Mouse (Mus musculus) testis, postnatal 10 days (tissue): ENCODE measurements around the gene Olig2.

ENCODE experiments used
- DNase-seq: peaks from one replicate; pipeline ENCODE4 v3.0.0; 2021; ENCODE audit warnings: low spot score

The Olig2 gene

DNA sequence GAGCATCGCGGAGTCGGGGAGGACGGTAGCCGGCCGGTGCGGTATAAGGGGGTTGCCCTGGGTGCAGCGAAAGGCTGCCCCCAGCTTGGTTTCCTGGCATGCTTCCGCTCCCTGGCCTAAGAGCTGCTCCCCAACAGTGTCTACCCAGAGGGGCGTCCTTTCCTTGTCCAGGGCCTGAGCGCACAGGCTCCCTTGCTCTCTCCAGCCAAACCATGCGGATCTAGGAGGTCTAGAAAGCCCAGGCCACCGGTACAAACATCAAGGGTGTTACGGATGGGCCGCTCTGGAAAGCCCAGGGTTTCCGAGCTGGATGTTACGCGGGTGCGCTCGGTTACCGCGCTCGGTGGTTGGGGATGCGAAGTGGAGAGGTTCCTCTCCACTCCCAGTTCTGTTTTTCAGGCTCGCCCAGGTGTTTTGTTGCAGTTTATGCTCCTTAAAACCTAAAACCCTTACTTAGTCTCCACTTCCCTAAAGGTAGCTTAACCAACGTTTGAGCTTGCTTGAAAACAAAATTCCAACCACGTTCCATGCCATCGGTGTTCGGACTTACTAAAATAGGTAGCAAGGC is 45.8 kb downstream of the Olig2 start:
- no peak for DNase-seq

DNA sequence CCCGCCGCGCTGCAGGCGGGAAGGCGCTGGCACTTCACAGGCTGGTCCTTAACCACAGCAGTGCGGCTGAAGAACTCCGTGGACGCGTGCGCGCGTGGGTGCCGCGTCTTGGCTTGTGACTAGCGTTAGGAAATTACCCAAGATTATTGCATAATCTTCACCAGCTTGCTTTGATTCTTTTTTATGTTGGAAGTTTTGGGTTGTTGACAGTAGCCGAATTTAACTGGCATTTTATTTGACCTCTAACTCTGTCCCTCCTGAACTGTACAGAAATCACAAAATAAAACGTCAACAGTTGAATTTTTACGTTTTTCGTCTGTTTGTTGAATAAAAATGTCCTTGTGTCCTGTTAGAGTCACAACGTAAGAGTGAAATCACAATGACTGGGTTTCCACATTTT is 46.4 kb downstream of the Olig2 start:
- DNase-seq, result no peak
